Mouse (Mus musculus): ENCODE results near the gene Rab36.

The Rab36 gene

DNA sequence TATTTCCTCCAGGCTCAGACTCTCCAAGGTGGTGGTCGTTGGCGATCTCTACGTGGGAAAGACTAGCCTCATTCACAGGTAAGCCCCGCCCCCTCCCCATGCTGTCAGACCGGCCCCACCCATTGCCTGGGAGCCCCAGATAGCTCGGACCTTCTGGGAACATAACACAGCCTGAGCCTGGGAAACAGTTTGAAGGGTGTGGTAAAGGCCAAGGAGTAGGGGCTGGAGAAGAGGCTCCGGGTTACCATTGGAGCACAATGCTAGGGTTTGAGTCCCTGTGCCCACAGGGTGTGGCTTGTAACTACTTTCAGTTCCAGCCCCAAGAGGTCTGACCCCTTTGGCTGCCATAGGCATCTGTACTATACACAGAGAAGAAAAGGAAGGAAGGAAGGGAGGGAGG is 7.6 kb downstream of the Rab36 start:
- DNase-seq (ENCODE audit: low read depth): no peak

- no peak for DNase-seq (ENCODE audit: low read depth)
Measured at GRCm38 (mm10) chr10:75045831-75046230, 9.0 kb downstream of the Rab36 start.

DNA sequence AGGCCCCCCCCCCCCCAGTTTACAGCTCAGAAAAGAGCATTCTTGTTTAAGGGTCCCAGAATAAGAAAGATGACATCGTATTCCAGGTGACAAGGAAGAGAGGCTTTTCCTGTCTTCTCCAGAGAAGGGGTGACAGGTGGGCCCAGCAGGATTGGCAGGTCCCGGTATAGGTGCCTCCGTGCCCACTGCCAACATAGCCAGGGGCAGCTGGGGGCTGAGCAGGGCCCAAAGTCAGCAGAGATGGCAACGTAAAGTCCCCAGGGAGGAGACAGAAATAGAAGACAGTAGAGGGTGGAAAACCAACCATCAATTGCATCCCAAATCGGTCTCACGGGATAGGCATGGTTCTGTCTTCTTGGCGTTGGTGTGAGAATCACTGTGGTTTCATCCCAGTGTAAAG is 11.9 kb downstream of the Rab36 start:
- no peak for DNase-seq (ENCODE audit: low read depth)

GRCm38 (mm10) chr10:75051364-75052074 is 14.7 kb downstream of the Rab36 start:
- DNase-seq (ENCODE audit: low read depth): no peak

DNA sequence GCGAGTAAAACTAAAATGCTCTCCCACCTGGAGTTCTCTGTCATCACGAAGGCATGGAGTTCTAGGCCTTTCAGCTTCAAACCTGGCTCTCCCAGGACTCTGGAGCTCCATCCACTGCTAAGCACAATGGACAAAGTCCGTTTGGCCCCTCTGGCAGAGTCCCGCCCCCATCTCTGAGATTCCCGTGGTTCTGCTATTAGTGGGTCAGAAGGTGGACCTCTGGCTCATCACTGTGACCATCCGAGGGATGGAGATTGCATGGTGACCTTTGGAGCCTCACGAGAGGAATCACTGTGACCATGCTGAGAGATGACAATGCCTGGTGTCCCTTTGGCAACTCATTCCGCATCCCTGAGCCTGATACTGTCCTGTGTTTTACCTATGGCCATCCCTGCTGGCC is 16.0 kb downstream of the Rab36 start:
- DNase-seq (ENCODE audit: low read depth): no peak

- no peak for DNase-seq (ENCODE audit: low read depth)
Measured at GRCm38 (mm10) chr10:75053655-75054054, 16.8 kb downstream of the Rab36 start.

DNA sequence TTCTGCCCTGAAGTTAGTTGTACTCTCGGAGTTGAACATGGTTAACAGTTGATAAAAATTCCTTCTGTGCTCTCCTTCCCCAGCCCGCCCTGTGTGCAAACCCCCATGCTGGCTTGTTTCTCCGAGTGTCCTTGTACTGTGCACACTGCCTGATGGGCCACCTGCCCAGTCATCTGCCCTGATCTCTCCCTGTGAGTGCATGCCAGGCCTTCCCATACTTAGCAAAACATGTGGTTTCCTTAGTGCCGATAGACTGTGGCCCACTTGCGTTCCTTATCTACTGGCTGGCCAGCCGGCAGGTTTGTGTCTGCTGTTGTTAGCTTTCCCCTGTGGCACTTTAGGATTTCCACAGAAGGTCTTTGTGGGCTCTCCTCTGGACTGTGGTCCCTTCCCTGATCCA is 17.3 kb downstream of the Rab36 start:
- DNase-seq (ENCODE audit: low read depth): no peak

DNA sequence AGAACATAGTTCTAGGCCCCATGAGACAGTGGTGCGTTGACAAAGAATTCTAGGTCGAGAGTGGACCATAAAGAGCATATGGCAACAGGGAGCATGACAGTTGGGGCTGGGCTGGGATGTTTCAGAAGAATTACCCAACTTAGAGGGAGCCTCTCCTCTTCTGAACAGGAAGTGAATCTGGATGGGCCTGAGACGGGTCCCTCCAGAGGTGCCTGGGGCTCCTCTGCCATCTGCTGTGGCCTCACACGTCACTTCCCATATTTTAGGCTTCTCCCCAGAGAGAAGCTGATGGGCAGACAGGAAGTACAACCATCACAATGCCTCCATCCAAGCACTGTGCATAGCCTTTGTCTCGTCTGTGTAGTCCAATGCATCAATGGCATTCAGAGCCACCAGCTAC is 18.8 kb downstream of the Rab36 start:
- DNase-seq (ENCODE audit: low read depth): no peak

DNA sequence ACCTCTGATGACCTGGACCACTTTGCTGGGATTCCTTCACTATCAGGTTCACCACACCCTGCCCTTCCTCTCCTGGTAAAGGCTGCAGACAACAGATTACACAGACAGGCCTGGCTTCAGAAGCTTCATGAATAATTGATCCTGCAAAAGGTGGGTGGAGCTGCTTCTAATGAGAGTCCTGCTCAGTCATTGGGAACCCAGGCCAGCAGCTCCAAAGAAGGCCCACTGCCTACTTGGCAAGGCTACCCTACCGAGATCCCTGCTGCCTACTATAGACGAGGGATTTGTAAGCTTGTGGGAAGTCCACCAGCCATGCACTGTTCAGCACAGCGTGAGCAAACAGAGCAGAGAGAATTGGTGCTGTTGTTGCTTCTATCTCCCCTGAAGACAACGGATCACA is 19.4 kb downstream of the Rab36 start:
- DNase-seq (ENCODE audit: low read depth): no peak

- DNase-seq (ENCODE audit: low read depth): no peak
Measured at GRCm38 (mm10) chr10:75058336-75058735, 21.5 kb downstream of the Rab36 start.

DNA sequence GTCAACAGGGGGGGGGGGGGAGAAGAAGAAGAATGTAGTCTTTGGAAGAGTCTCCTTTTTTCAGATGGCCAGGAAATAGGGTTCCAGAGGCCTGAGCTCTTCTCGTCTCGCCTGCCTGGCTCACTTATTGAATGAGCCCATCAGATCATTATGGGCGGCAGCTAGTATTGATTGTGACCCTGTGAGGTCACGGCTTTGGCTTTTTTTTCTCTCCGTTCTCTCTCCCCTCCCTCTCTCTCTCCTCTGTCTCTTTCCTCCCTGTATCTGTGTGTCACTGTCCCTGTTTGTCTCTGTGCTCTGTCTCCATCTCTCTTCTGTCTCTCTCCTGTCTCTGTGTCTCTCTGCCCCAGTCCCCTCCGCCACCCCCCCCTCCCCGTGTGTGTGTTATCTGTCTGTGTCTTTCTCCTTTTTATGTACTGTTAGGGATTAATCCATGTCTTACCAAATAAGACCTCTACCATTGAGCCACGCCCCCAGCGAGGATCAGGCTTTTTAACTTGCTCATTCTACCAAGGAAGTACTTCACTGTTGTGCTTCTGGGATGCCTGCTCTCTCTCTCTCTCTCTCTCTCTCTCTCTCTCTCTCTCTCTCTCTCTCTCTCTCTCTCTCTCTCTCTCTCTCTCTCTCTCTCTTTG is 22.0 kb downstream of the Rab36 start:
- DNase-seq (ENCODE audit: low read depth): no peak

DNA sequence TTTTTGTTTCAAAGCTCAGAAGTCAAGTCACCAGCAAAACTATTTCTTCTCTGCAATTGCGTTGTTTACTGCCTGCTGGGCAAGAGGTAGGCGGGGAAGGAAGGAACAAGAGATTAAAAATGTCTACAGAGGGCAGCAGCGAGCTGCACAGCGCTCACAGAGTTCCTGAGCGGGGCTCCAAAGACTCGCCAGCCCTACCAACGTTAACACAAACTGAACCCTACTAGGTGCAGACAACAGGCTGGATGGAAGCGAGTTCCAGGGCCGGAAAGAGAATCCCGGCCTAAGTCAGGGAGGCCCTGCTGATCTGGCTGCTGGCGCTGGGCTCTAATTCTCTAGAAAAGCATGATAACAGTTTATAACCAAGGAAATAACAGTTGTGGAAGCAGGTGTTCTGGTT is 22.5 kb downstream of the Rab36 start:
- peak; percentile 89 for DNase-seq (ENCODE audit: low read depth)

GRCm38 (mm10) chr10:75060217-75060842 is 23.5 kb downstream of the Rab36 start, which contains the start of gene Bcr:
Gene Bcr (plus strand): TSS chr10:75060592.
- DNase-seq (ENCODE audit: low read depth): peak; percentile 70

DNA sequence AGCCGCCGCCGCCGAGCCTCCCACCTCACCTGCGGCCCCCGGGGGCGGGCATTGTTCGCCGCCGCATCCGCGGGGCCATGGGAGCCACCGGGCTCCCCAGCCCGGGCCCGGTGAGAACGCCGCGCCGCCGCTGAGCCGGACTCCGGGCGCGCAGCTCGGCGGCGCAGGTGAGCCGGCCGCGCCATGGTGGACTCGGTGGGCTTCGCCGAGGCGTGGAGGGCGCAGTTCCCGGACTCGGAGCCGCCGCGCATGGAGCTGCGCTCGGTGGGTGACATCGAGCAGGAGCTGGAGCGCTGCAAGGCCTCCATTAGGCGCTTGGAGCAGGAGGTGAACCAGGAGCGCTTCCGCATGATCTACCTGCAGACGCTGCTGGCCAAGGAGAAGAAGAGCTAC is 24.0 kb downstream of the Rab36 start:
- peak; percentile 60 for DNase-seq (ENCODE audit: low read depth)

- DNase-seq (ENCODE audit: low read depth): peak; percentile 36
Measured at GRCm38 (mm10) chr10:75061341-75062188, 24.7 kb downstream of the Rab36 start.

DNA sequence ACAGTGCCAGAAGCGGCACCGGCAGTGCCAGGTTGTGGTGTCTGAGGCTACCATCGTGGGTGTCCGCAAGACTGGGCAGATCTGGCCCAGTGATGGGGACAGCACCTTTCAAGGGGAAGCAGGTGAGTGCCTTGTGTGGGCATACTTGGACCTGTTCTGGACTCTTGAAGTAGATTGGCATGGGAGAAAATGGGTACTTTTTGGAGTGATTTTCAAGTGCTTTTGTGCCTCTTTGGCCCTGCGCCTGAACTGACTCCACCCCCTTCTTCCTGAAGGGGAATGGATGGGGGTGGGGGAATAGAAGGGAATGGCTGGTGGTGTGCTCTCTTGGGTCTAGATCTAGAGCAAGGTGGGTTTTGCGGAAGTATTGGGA is 25.3 kb downstream of the Rab36 start:
- DNase-seq (ENCODE audit: low read depth): peak; percentile 29

GRCm38 (mm10) chr10:75062621-75063020 is 25.8 kb downstream of the Rab36 start:
- DNase-seq (ENCODE audit: low read depth): peak; percentile 29

DNA sequence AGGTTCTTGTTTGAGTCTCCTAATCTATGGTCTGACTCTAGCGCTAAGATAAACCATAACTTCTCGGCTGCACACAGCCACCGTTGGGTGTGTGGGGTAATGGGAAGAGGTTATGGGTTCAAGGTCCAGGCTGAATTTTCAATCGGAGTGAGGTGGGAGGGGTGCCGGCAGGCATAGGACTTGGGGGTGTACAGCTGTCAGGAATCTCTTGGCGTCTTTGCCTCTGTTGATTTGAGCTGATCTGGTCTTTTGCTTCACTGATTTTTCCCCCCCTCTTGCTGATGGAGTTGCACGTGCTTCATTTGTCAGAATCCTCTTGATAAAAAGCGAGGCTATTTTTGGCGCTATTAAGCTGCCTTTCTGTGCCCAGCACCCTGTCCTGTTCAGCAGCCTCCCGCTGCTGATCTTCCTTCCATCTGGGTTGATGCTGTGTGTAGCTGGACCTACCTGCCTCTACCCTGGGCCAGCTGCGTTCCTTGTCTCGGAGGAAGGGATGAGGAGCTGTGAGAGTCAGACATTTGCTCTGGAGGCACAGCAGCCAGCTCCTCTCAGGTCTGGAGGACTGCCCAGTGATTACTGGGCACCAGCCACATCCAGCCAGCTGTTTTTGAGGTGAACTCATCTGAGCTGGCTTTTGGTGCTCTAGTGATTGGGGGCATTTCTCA is 26.6 kb downstream of the Rab36 start:
- DNase-seq (ENCODE audit: low read depth): no peak

GRCm38 (mm10) chr10:75065691-75066090 is 28.8 kb downstream of the Rab36 start:
- DNase-seq (ENCODE audit: low read depth): no peak

GRCm38 (mm10) chr10:75067446-75067845 is 30.6 kb downstream of the Rab36 start:
- no peak for DNase-seq (ENCODE audit: low read depth)

DNA sequence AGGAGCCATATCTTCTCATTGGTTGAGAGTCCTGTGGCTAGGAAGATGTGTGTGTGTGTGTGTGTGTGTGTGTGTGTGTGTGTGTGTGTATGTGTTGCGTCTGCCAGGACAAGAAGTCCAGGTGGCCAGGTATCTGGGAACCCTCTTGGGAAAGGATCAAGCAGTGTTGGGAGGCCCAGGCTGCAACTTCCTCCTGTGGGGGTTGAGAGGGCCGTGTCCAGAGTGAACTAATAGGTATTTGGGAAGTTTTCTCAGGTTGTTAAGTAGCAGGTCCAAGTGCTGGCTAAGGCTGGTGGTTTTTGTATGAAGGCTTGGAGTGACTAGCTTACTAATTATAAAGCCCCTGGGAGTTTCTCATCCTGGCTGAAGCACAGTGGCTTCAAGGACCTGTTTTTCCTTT is 31.2 kb downstream of the Rab36 start:
- DNase-seq (ENCODE audit: low read depth): no peak

Measured in naive thymus-derived CD4-positive, alpha-beta T cell, adult 2 months (primary cell).